Mouse (Mus musculus) cerebellum, adult 11-12 months (tissue): ENCODE measurements around the gene Anapc4.
A peak's percentile ranks its signal among the peaks of the same experiment; 100 is the strongest.

Experiments used
- DNase-seq: peaks from one replicate; pipeline ENCODE4 v3.0.0; 2022

The Anapc4 gene

DNA sequence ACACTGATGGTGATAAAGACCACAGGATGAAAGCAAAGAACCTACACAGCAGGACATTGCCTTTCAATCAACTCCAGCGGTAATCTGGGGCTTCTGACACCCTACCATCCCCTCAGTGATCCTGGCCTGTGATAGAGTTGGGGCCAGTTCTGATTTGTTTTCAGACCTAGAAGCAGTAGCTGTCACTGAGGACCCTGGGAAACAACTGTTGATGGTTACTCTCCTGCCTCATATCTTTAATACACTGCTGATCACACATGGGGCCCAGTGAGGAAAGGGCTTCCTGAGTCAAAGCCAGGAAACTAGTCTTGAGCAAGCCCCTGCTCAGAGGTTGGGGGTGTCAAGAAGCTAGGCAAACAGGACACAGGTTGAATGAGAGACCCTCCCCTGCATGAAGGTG lies 37.6 kb downstream of the Anapc4 start:
- no peak for DNase-seq

- no peak for DNase-seq
Measured at GRCm38 (mm10) chr5:52871986-52872385, 38.2 kb downstream of the Anapc4 start.

GRCm38 (mm10) chr5:52878847-52879246 lies 45.0 kb downstream of the Anapc4 start:
- peak; percentile 56 for DNase-seq

- no peak for DNase-seq
Measured at GRCm38 (mm10) chr5:52879926-52880325, 46.1 kb downstream of the Anapc4 start.

GRCm38 (mm10) chr5:52882446-52882845 lies 48.6 kb downstream of the Anapc4 start:
- no peak for DNase-seq

- DNase-seq, result peak; percentile 22
Measured at GRCm38 (mm10) chr5:52887085-52887484, 53.3 kb downstream of the Anapc4 start.

- DNase-seq, result no peak
Measured at GRCm38 (mm10) chr5:52889919-52890318, 56.1 kb downstream of the Anapc4 start.

DNA sequence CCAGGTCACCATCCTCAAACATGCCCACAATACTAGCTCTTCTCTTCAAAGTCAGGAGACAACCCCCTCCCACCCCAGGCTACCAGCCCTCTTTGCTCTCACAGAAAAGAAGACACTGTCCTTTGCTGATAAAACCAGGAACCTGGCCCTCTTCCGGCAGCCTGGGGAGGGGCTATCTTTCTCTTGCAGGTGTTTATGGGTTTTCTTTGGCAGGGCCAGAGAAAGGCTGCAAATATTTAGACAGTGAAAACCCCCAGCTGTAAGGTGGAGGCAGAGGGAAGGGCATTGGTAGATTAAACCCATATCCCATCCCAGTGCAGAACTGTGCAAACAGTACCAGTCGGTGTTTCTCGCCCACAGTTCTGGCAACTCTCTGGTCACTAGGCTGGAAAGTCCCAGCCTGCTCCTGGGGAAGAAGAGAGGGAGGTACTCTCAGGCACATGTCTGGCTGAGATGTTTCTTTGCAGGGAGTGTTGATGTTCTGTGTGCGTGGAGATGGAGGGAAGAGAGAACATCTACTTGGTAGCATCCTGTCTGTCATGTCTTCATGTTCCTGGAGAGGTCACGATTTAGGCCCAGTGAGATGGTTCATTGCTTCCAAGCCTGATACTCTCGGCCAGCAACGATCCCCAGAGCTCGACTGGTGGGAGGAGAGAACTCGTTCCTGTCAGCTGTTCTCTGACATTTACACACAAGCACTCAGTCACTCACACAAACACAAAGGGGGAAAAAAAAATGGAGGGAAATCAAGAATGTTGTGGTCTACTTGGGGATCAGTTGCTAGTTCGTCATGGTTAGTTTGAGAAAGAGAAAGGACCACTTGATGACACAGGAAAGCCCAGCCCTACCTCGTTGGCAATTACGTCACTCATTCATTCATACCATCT lies 58.4 kb downstream of the Anapc4 start:
- DNase-seq, result no peak

- DNase-seq, result no peak
Measured at GRCm38 (mm10) chr5:52893938-52894337, 60.1 kb downstream of the Anapc4 start.

DNA sequence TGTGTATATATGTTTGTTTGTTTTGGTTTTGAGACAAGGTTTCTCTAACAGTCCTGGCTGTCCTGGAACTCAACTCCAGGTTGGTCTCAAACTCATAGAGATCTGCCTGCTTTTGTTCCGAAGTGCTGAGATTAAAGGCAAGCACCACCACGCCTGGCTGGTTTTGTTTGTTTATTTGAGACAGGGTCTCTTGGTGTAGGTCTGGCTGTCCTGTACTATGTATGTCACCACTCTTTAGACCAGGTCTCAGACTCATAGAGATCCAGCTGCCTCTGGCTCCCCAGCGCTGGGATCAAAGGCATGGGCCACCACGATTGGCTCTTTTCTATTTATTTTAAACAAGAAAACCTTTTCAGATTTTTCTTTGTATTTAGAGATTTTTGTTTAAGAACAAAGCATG lies 70.4 kb downstream of the Anapc4 start:
- DNase-seq, result no peak

- no peak for DNase-seq
Measured at GRCm38 (mm10) chr5:52904671-52905070, 70.9 kb downstream of the Anapc4 start.

DNA sequence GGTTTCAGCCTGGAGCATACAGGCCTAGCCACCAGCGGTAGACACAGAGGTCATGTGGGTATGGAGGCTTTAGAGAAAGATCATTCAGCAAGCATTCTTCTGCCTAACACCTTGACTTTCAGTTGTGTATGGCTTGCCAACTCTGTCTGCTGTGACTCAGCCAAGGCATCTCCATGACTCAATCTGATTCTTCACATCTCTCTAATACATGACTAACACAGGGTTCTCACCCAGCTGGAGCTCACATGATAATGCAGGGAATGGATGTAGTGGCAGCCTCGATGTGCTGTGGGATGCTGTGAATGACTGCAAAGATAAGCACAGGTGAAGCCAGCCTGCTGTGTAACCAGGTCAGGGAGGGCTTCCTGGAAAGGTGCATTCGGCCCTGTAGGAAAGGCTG lies 74.4 kb downstream of the Anapc4 start:
- DNase-seq, result no peak

DNA sequence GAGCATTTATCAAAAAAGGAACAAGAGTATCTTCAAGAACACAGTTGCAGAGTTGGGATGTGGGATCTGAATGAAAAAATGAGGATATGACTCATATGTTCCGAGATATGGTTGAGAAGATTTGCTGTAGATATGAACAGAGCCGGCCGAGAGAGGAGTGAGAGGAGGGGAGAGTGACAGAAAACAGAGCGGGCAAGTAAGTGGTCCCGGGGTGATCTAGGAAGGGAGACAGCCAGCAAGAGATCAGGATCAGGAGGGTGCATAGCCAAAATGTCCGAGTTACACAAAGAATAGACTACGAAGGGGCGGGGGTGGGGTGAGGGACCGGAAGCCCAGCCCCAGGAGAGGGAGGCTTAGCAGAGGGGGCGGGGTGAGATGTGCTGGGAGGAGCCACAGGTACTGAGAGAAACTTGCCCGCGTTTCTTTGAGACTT lies 76.4 kb downstream of the Anapc4 start:
- no peak for DNase-seq

DNA sequence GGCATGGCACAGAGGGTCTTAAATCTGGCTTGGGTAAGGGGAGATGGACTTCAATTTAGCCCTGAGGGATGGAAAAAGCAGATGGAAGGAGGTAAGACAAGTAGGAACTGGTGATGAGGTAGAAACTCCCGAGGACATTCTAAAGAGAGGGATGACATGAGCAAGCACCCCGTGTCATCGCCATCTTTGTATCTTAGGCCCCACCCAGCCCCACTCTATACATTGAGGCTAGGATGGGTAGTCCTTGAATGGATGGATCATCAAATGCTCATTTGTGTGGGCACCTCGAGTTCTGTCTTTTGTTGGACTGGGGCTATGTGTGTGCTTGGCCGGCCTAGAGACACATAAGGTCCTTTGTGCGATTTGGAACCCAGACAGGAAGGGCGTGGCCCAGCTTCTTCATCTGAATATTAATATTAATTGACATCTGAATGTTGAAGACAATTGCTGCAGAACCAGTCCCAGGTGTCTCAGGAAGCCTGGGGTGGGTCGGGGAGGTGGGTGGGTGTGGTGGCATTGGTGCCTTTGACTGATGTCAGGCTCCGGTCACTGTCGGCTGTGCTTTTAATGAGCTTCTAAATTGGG lies 77.6 kb downstream of the Anapc4 start:
- no peak for DNase-seq

- DNase-seq, result no peak
Measured at GRCm38 (mm10) chr5:52913711-52914110, 79.9 kb downstream of the Anapc4 start.

DNA sequence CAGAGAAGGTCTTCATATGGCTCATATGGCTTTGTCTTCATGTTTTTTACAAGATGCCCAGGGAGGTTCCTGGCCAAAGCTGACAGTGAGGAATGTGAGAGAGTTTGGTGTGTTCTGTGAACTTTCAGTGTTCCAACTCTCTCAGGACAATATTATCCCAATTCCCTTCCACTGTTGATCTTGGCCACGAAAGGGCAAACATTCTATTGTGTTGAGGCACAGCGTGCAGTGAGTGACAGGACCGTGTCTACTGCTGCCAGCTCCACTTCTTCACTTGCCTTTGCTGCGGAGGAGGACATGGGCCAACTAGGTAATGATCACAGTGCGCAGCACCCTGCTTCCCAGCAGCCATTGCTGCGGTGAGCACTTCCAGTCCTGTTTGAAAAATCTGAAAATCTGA lies 82.4 kb downstream of the Anapc4 start:
- no peak for DNase-seq
